Mouse (Mus musculus) left cerebral cortex, postnatal 36 days (tissue): ENCODE results near the gene Rps9. TPM values are rescaled to one million over a fixed set of nuclear protein-coding genes. Genes with fewer than 3 reads are reported as not detected.

Experiments used
- microRNA-seq: library from miRNA; unstranded; fragments of <30 nt; microRNA quantifications from one replicate; pipeline ENCODE4 v1.2.0, GENCODE M21; 2022
- total RNA-seq, 2 experiments: library from RNA; stranded (reverse); gene quantifications; 2 replicates each; pipeline ENCODE4 v1.2.3; 2021

Gene Rps9
- total RNA-seq, 2 experiments from 2014 or later = 312 to 356 TPM

Small RNA genes within 50 kb of the gene (microRNA-seq; reads per million reads assigned to microRNA genes)
- gene Mir3572 = 6.1 reads per million, percentile 21 among the genes with 10 or more reads in this experiment

Other genes starting within 250 kb of the Rps9 start
- not detected for gene Tarm1, start 201.4 kb upstream of the Rps9 start, total RNA-seq
- 1 to 10 TPM in 1 of 2 experiments, under 1 TPM in 1; 0.84 to 1.3 TPM for gene Oscar, start 87.8 kb upstream of the Rps9 start, total RNA-seq
- 100 to 1,000 TPM; 483 to 557 TPM for gene Ndufa3, start 86.6 kb upstream of the Rps9 start, total RNA-seq
- gene Tfpt, start 74.1 kb upstream of the Rps9 start, total RNA-seq = 10 to 100 TPM; 39.7 to 47.8 TPM
- 10 to 100 TPM; 49.8 to 51.9 TPM for gene Prpf31, start 74.0 kb upstream of the Rps9 start, total RNA-seq
- 10 to 100 TPM; 48.1 to 58.9 TPM for gene Cnot3, start 58.7 kb upstream of the Rps9 start, total RNA-seq
- gene Leng1, start 38.2 kb upstream of the Rps9 start, total RNA-seq = 1 to 10 TPM; 6.7 to 6.8 TPM
- gene Tmc4, start 26.4 kb upstream of the Rps9 start, total RNA-seq = 10 to 100 TPM in 1 of 2 experiments, 1 to 10 TPM in 1; 2.4 to 11.0 TPM
- gene Tsen34, start 11.1 kb upstream of the Rps9 start, total RNA-seq = 10 to 100 TPM; 77.3 to 80.0 TPM
- gene Mboat7, start 10.5 kb upstream of the Rps9 start, total RNA-seq = 100 to 1,000 TPM; 208 to 211 TPM
- under 1 TPM; 0.23 to 0.32 TPM for gene Pirb, start 16.4 kb downstream of the Rps9 start, total RNA-seq
- gene Gm15448, start 121.7 kb downstream of the Rps9 start, total RNA-seq = not detected
- not detected for gene Pira2, start 141.1 kb downstream of the Rps9 start, total RNA-seq
- not detected for gene Gm14548, start 194.1 kb downstream of the Rps9 start, total RNA-seq
- gene Lilra6, start 211.5 kb downstream of the Rps9 start, total RNA-seq = not detected